Mouse (Mus musculus): ENCODE data around the gene Dbf4. TPM values are rescaled to one million over a fixed set of nuclear protein-coding genes. Genes with fewer than 3 reads are reported as not detected.

The Dbf4 gene
- polyA plus RNA-seq, 1 experiment from 2014 or later, result 20.8 TPM

DNA sequence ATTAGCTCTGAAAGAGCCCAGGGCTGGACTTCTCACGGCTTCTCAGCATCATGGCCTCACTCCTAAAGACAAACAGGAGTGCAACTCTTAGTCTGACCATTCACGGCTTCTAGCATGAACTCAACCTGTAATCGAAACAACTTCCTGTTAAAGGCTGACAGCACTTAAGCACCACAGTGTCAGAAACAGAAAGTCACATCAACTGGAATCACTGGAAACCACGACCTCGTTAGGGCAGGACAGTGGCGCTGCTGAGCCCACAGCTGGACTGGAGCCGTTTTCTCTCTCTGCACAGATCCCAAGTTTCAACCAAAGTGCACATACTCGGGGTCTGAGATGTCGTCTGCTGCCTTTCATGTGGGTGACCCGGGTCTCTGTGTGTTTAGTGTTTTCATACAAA is 73.0 kb downstream of the Dbf4 start:
- H3K4me3 ChIP-seq (replicated peaks; ENCODE audit: low read depth, low read length), result no peak overlapping the region
- WGBS, result 84% methylated on average over 10 of the region's 10 CpGs
- no peak overlapping the region for H3K27ac ChIP-seq (replicated peaks; ENCODE audit: low read depth, low read length)
- no peak overlapping the region for H3K9ac ChIP-seq (replicated peaks; ENCODE audit: low read length)
- no peaks in the 10 kb centered on the region for H3K36me3 ChIP-seq (ENCODE audit: control insufficient read depth, insufficient read depth, low read length)
- no peaks in the 10 kb centered on the region for H3K9me3 ChIP-seq (ENCODE audit: control insufficient read depth, low read length)
- H3K27me3 ChIP-seq (ENCODE audit: control insufficient read depth, insufficient read depth, low read length), result no peaks in the 10 kb centered on the region
- ATAC-seq (ENCODE audit: low FRiP score, low TSS enrichment) (no peak), DNase-seq (no peak)
- H3K4me1 ChIP-seq (ENCODE audit: control insufficient read depth, insufficient read depth, low read length), result no peaks in the 10 kb centered on the region
- H3K4me2 ChIP-seq (ENCODE audit: low read length), result no peak overlapping the region

Other genes with a start within 250 kb of the Dbf4 start
- 41.8 and 48.9 TPM in 2 replicates for gene Adam22, start 54.6 kb downstream of the Dbf4 start, polyA plus RNA-seq (2014; fragmentation: Nextera tagmentation; extraction: Ambion mirVana)
- gene Slc25a40, start 134 bp upstream of the Dbf4 start, polyA plus RNA-seq (2014; fragmentation: Nextera tagmentation; extraction: Ambion mirVana), result 7.5 and 10.6 TPM in 2 replicates
- 49.2 and 59.9 TPM in 2 replicates for gene Rundc3b, start 200.2 kb upstream of the Dbf4 start, polyA plus RNA-seq (2014; fragmentation: Nextera tagmentation; extraction: Ambion mirVana)
- 1.3 and 2.1 TPM in 2 replicates for gene Abcb1a, start 237.4 kb upstream of the Dbf4 start, polyA plus RNA-seq (2014; fragmentation: Nextera tagmentation; extraction: Ambion mirVana)

All from midbrain, embryonic 14.5 days (tissue).